Mouse (Mus musculus): Measurements from ENCODE around the gene Slc44a5. TPM values are rescaled to one million over a fixed set of nuclear protein-coding genes. Genes with fewer than 3 reads are reported as not detected.
"Not testable (repeated sequence)": the region's sequence is repeated elsewhere in the genome, so short reads cannot be mapped to it uniquely, and the experiment has no call there.

The Slc44a5 gene
- total RNA-seq, 1 experiment from 2014 or later = not detected

GRCm38 (mm10) chr3:154133986-154134385, 160.8 kb downstream of the Slc44a5 start:
- ATAC-seq (replicated peaks; ENCODE audit: insufficient number of reproducible peaks, low FRiP score, low TSS enrichment, poor library complexity, severe bottlenecking) = no peak

GRCm38 (mm10) chr3:154134701-154135100, 161.5 kb downstream of the Slc44a5 start:
- ATAC-seq (replicated peaks; ENCODE audit: insufficient number of reproducible peaks, low FRiP score, low TSS enrichment, poor library complexity, severe bottlenecking) = no peak

GRCm38 (mm10) chr3:154136501-154136900, 163.3 kb downstream of the Slc44a5 start:
- ATAC-seq (replicated peaks; ENCODE audit: insufficient number of reproducible peaks, low FRiP score, low TSS enrichment, poor library complexity, severe bottlenecking) = no peak

- no peak for ATAC-seq (replicated peaks; ENCODE audit: insufficient number of reproducible peaks, low FRiP score, low TSS enrichment, poor library complexity, severe bottlenecking)
Observed at GRCm38 (mm10) chr3:154141346-154141745, 168.1 kb downstream of the Slc44a5 start.

DNA sequence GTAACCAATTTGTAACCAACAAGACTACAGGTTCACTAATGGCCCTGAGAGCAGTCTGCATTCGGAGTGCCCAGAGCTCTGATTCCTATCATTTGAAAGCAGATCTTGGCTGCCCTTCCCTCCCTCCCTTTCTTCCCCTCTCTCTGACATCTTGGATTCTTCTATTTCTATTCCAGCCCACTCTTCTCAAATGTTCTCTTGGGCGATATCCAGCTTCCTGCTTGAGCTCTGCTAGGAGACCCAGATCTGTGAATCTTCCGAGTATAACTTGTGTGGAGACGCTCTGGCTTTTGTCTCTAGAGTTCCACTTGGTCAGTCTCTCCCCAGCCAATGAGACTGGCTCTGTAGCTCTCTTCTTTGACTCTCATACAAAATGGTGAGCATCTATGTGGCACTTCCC, 169.4 kb downstream of the Slc44a5 start:
- ATAC-seq (replicated peaks; ENCODE audit: insufficient number of reproducible peaks, low FRiP score, low TSS enrichment, poor library complexity, severe bottlenecking) = no peak

DNA sequence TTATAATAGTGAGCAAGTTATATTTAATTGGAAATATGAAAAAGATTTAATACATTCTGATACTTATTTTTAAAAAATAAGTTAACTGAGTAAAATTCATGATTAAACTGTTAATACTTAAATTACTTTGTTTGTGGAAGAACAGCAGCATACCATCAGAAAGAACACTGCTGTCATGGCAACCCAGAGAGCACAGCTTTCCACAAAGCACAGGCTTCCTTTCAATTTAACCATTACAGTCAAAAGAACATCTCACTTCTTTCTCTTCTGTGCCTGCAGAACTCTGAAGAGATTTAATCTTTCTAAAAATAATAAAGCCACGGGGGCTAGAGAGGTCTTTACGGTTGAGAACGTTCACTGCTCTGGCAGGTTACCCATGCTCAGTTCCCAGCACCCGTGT, 172.5 kb downstream of the Slc44a5 start:
- ATAC-seq (replicated peaks; ENCODE audit: insufficient number of reproducible peaks, low FRiP score, low TSS enrichment, poor library complexity, severe bottlenecking) = no peak

DNA sequence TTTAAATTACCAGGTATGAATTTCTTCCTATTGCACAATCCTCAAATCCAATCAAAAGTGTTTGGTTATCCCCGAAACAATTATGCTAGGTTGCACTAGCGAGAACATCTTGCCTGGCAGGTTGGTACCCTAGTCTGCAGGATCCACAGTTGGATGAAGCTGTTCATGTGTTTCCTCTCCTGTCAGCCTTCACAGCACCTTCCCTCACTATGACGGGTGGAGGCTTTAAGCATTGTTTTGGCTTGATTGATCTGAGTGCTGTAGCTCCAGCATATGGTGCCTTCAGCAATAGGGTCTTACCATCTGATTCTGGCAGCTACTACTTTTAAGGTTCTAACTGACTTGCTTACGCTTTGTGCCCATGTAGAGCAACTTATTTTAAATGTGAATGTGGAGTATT, 176.5 kb downstream of the Slc44a5 start:
- ATAC-seq (replicated peaks; ENCODE audit: insufficient number of reproducible peaks, low FRiP score, low TSS enrichment, poor library complexity, severe bottlenecking) = no peak

- ATAC-seq (replicated peaks; ENCODE audit: insufficient number of reproducible peaks, low FRiP score, low TSS enrichment, poor library complexity, severe bottlenecking) = not testable (repeated sequence)
Observed at GRCm38 (mm10) chr3:154153541-154153940, 180.3 kb downstream of the Slc44a5 start.

- no peak for ATAC-seq (replicated peaks; ENCODE audit: insufficient number of reproducible peaks, low FRiP score, low TSS enrichment, poor library complexity, severe bottlenecking)
Observed at GRCm38 (mm10) chr3:154165882-154166281, 192.6 kb downstream of the Slc44a5 start.

GRCm38 (mm10) chr3:154171881-154172592, 198.8 kb downstream of the Slc44a5 start:
- no peak for ATAC-seq (replicated peaks; ENCODE audit: insufficient number of reproducible peaks, low FRiP score, low TSS enrichment, poor library complexity, severe bottlenecking)

DNA sequence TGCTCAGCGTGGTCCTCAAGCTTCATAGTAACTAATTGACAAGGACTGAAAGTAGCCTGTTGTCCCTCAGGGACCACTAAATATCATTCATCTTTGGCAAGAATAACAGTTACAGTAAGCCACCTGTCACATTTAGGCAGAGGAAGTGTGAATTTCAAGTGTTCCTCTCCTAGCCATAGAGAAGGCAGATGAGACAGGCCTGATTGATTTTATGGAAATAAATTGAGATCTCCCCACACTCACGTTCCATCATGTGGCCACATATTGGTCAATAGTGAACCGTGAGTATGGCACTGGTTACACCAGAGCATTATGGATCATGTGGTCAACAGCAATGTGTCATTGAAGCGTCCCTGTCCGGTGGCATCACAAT, 199.3 kb downstream of the Slc44a5 start:
- no peak for ATAC-seq (replicated peaks; ENCODE audit: insufficient number of reproducible peaks, low FRiP score, low TSS enrichment, poor library complexity, severe bottlenecking)

DNA sequence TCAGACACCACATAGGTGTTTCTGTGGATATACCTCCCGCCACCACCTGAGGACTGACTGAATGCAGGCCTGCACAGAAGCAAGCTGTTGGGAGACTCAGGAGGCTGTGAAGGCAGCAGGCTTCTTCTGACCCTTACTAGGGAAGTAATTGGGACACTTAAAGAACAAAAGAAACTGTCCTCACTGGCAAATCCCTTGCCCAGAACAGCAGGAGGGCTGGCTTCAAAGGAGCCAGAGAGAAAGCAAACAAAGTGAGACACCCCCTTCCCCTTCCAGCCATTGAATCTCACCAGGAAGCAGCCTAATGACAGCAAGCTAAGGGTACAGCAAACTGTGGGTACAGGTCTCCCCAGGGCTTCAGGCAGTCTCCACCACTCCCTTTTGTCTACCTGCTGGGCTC, 200.3 kb downstream of the Slc44a5 start:
- no peak for ATAC-seq (replicated peaks; ENCODE audit: insufficient number of reproducible peaks, low FRiP score, low TSS enrichment, poor library complexity, severe bottlenecking)

GRCm38 (mm10) chr3:154174031-154174430, 200.8 kb downstream of the Slc44a5 start:
- ATAC-seq (replicated peaks; ENCODE audit: insufficient number of reproducible peaks, low FRiP score, low TSS enrichment, poor library complexity, severe bottlenecking) = no peak

GRCm38 (mm10) chr3:154174766-154175165, 201.5 kb downstream of the Slc44a5 start:
- ATAC-seq (replicated peaks; ENCODE audit: insufficient number of reproducible peaks, low FRiP score, low TSS enrichment, poor library complexity, severe bottlenecking) = no peak

DNA sequence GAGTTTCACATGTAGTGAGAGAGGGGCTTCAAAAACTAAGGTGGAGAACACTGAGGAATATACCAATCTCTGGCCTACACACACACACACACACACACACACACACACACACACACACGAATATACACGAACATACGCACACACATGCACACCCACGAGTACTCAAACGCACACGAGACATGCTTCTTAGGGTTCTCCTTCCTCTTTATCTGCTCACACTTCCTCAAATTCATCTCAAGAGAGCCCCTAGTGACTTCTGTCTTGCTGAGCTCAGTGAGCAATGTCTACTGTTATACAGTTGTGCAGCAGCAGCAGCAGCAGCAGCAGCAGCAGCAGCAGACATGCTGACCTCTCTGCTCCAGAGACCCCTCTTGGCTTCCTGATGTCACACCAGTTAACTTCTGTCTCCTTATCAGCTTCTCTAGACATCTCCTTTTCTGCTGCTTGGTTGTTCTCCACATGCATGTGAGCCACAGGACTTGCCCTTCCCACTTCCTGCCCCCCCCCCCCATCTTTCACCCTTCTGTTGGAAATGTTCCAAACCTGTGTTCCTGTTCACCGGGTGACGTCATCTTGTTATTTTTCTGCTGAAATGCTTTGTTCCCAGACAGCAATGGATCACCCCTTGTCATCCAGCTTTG, 204.5 kb downstream of the Slc44a5 start:
- peak; percentile 85 for ATAC-seq (replicated peaks; ENCODE audit: insufficient number of reproducible peaks, low FRiP score, low TSS enrichment, poor library complexity, severe bottlenecking)

DNA sequence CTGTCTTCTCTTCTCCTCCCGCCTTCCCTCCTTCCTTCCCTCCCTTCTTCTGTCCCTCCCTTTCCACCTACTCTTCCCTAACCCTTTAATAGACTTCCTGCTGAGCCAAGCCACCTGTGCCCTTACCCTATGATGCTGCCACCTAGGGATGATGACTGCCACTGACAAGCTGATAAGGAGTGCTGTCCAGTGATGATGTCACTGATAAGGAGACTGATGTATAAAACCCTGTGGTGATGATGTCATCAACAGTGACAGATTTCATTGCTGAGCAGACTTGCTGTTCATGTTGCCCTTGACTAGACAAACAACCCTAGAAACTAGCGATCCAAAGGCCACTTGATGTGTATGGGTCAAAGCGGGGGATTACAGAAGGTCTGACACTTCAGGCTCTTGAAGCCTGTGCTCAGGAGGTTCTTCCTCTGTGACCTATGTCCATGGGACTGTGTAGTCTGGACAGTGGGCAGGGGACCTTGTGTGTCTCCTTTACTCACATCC, 206.2 kb downstream of the Slc44a5 start:
- no peak for ATAC-seq (replicated peaks; ENCODE audit: insufficient number of reproducible peaks, low FRiP score, low TSS enrichment, poor library complexity, severe bottlenecking)

DNA sequence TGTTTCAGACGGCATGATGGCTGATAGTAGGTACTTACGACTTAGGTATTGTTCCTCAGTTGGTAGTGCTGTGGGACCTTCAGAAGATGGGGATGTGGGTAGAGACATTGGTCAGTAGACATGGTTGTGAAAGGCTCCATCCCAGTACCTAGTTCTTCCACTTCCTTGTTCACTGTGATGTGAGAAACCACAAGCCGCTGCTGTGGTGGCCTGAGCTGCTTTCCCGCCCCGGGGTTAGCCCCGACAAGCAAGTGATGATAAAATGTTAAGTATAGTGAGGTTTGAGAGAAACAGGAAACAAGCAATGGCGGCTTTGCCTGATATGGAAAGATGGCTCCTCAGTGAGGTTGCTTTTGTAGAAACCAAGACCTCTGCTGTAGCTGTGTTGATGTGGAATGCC, 209.8 kb downstream of the Slc44a5 start:
- ATAC-seq (replicated peaks; ENCODE audit: insufficient number of reproducible peaks, low FRiP score, low TSS enrichment, poor library complexity, severe bottlenecking) = peak; percentile 86

DNA sequence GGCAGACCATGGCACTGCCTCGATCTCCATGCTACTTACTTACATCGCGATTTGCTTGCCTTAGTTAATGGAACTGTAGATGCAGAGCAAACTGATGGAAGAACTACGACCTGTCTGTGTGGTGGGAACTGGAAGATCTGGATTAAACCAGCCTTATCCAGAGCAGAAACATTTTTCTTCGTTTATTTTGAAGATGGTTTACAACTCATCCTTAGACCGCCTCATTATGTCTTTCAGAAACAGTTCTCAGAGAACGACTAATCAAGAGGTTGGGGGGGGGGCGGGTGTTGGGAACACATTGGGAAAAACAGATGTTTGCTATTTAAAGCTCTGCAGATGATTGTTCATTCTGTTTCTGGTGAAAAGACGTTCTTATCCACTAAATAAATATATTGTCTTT, 210.7 kb downstream of the Slc44a5 start:
- no peak for ATAC-seq (replicated peaks; ENCODE audit: insufficient number of reproducible peaks, low FRiP score, low TSS enrichment, poor library complexity, severe bottlenecking)

- no peak for ATAC-seq (replicated peaks; ENCODE audit: insufficient number of reproducible peaks, low FRiP score, low TSS enrichment, poor library complexity, severe bottlenecking)
Observed at GRCm38 (mm10) chr3:154188668-154189067, 215.4 kb downstream of the Slc44a5 start.

DNA sequence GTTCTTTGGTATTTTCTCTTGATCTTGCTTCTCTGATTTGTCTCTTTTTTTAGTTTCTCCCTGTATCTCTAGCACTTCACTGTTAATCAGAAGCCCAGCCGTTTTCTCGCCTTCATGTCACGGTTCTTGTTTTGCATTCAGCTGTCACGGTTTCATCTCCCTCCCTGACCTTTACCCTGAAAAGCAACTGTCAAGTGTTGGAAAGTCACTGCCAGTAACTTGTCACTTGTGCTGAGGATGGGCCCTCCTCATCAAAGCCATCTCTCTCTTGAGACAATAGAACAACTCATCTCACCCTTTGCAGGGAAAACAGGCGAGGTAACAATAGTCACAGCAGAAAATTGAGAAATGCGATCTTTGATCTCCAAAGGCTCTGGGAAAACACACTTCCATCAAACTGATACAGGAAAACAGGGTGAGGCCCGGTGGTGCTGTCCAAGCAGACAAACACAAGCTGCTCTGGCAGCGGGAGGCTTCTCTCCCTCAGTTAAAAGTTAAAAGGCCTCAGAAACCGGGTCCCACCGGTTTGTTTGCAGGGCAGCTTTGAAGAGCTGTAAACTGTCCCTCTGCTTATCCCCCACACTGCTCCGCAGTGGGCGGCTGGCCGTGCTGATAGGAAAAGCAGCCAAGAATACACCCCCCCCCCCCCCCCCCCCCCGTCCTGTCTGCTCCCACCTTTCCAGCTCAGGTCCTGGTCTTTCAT, 219.2 kb downstream of the Slc44a5 start:
- ATAC-seq (replicated peaks; ENCODE audit: insufficient number of reproducible peaks, low FRiP score, low TSS enrichment, poor library complexity, severe bottlenecking) = no peak
